Mouse (Mus musculus) bone marrow, adult 2 months (tissue): ENCODE results near the gene Cd320. TPM values are rescaled to one million over a fixed set of nuclear protein-coding genes. Genes with fewer than 3 reads are reported as not detected.
"Not testable (repeated sequence)": the region's sequence is repeated elsewhere in the genome, so short reads cannot be mapped to it uniquely, and the experiment has no call there.

Experiments used
- H3K27ac ChIP-seq: fragments of 200-500 bp; 2 replicates; pipeline ENCODE4 v1.5.1; 2012; ENCODE audit warnings: low read depth, mild to moderate bottlenecking, control low read depth, inconsistent platforms, low read length; ENCODE audit not compliant: control insufficient read depth, poor library complexity, insufficient read depth
- H3K4me1 ChIP-seq: fragments of 200-500 bp; 2 replicates; pipeline ENCODE4 v1.6.1; 2011; ENCODE audit warnings: low read length; ENCODE audit not compliant: control insufficient read depth, insufficient read depth
- H3K4me3 ChIP-seq: fragments of 200-500 bp; replicated peaks from 2 replicates; pipeline ENCODE3; 2011; ENCODE audit warnings: mild to moderate bottlenecking, low read depth, low read length, control low read depth; ENCODE audit not compliant: control insufficient read depth
- CTCF ChIP-seq: fragments of 200-500 bp; IDR thresholded peaks from 2 replicates; pipeline ENCODE4 v1.5.1; 2011; ENCODE audit warnings: low read length, control low read depth; ENCODE audit not compliant: control insufficient read depth, insufficient read depth
- POLR2A ChIP-seq: fragments of 200-500 bp; IDR thresholded peaks from 2 replicates; pipeline ENCODE4 v1.6.1; 2011; ENCODE audit warnings: low read depth, mild to moderate bottlenecking, control low read depth, low read length, borderline replicate concordance; ENCODE audit not compliant: control insufficient read depth
- WGBS: fragments of 180-500 bp; shearing (Covaris S2); methylation state at CpG from one replicate; pipeline ENCODE4 v1.1.7; 2018; 5-methylcytosine and 5-hydroxymethylcytosine counted together
- polyA plus RNA-seq: library from polyadenylated mRNA; stranded (reverse); fragments of >200 nt; gene quantifications from 2 replicates; pipeline ENCODE4 v1.2.4, GENCODE M21; 2011; ENCODE audit warnings: low replicate concordance; ENCODE audit not compliant: missing spikeins, insufficient read depth, insufficient read length

Gene Cd320
- polyA plus RNA-seq, 1 experiment, result 4.6 TPM

DNA sequence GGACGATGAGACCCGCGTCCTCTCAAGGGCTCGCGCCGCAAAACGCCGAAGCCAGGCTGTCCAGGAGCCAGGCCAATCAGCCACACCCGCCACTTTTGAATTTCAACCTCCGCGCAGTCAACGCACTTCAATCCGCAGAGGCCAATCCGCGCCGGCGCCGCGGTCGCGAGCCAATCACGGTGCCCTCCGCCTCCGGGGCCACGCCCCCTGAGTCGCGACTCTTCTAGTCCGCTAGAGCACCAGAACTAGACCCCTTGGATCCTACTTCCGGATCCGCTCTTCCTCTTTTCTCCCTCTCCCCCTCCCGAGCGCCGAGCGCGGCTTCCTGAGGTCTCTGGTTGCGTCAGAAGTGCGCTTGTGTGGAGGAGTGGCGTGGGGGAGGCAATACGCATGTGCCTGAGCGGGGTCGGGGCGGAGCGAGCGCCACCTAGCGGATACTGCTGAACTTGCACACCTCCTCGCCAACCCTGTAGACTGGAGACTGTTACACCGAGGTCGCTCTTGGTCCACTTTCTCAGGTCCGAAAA lies 47.7 kb downstream of the Cd320 start, which contains the start of gene Kifc1:
Gene Kifc1 (minus strand): TSS at position 129 of the 527 bp plus-strand sequence.
- Histone ChIP-seq H3K27ac (peak within 1 kb of the TSS; percentile 81), H3K4me3 (peak within 1 kb of the TSS; percentile 99), H3K4me1 (no peaks in the 10 kb centered on the region; the same call in 1 of the 2 replicates)
- peak; percentile 85; the same call in 1 of the 2 replicates for TF ChIP-seq POLR2A
- TF ChIP-seq CTCF, result peak; percentile 99
- 1% methylated on average over 49 of the region's 49 CpGs for WGBS

DNA sequence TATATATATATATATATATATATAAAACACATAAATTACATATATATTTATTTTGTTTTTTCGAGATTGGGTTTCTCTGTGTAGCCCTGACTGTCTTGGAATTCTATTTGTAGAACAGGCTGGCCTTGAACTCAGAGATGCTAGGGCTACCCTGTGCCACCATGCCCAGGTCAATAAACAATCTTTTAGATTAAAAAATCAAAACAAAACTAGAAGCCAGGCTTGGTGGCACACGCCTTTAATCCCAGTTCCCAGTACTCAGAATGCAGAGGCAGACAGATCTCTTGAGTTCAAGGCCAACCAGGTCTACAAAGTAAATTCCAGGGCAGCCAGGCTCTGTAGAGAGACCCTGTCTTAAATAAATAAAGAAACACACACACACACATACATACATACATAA lies 48.5 kb downstream of the Cd320 start:
- H3K4me3 ChIP-seq, result no peak overlapping the region
- H3K4me1 ChIP-seq, result no peaks in the 10 kb centered on the region; the same call in 1 of the 2 replicates
- WGBS, result 61% methylated on average over 2 of the region's 2 CpGs
- no peak overlapping the region for H3K27ac ChIP-seq
- no peak for TF ChIP-seq CTCF
- TF ChIP-seq POLR2A, result no peak

DNA sequence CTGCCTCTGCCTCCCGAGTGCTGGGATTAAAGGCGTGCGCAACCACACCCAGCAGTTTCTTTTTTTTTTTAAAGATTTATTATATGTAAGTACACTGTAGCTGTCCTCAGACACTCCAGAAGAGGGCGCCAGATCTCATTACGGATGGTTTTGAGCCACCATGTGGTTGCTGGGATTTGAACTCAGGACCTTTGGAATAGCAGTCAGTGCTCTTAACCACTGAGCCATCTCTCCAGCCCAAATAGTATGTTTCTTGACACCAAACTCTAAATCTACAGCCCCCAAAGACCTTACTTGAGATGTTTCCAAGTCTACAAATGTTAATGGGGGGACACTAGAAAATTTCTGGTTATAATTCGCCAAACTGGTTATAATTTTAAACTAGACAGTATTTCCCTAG lies 49.0 kb downstream of the Cd320 start:
- H3K4me1 ChIP-seq, H3K27ac ChIP-seq, H3K4me3 ChIP-seq: not testable (repeated sequence)
- 54% methylated on average over 6 of the region's 6 CpGs for WGBS

DNA sequence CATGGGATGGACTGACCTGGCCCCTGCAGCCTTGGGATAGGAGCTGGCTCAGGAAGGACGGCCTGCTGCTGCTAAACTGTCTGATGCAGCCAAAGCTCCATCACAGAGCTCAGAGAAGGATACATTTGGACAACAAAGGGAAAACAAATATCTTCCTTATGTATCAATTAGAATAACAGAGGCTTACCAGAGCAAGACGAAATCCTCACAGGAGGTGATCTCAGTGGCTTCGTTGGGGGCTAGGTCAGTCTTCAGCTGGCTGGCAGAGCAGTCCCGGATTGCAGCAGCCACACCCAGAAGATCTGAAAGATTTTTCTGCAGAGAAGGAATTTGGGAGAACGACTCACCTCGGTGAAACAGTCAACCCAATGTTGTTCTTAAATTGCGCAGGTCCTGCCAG lies 49.5 kb downstream of the Cd320 start:
- TF ChIP-seq POLR2A (no peak), CTCF (no peak)
- H3K4me1 ChIP-seq, result no peaks in the 10 kb centered on the region; the same call in 1 of the 2 replicates
- H3K4me3 ChIP-seq, result no peak overlapping the region
- 72% methylated on average over 7 of the region's 7 CpGs for WGBS
- H3K27ac ChIP-seq, result no peak overlapping the region

DNA sequence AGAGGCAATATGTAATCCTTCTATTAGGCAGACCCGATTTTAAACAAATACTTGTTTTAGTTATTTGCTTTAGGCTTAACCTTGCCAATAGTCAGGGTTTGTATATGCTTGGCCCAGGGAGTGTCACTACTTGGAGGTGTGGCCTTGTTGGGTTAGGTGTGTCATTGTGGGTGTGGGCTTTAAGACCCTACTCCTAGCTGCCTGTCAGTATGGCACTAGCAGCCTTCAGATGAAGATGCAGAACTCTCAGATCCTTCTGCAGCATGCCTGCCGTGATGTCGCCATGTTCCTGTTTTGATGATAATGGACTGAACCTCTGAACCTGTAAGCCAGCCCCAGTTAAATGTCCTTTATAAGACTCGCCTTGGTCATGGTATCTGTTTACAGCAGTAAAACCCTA lies 50.1 kb downstream of the Cd320 start:
- 75% methylated on average over 4 of the region's 4 CpGs for WGBS
- H3K4me1 ChIP-seq, H3K4me3 ChIP-seq, H3K27ac ChIP-seq: not testable (repeated sequence)

DNA sequence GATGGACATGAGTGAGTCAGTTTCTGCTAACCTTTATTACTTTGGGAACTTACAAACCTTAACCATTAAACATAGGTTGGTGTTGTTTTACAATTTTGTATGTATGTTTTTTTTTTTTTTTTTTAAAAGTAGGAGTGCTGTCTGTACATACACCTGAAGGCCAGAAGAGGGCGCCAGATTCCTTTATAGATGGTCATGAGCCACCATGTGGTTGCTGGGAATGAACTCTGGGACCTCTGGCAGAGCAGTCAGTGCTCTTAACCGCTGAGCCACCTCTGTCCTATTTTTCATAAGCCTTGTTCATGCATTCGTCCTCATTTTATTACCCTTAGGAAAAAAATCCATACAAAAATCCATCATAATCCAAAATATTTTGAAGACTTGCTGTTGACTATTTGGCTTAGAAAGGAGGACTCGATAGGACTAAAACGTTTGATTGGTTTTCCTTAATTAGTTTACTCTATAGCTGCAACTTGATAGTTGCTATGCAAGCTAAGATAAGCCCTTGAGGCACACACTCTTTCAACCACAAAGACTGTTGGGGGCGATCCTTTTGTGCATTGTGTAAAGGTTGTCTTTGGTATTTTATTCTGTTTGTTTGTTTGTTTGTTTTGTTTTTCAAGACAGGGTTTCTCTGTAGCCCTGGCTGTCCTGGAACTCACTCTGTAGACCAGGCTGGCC lies 54.4 kb downstream of the Cd320 start:
- 31% methylated on average over 6 of the region's 6 CpGs for WGBS
- Histone ChIP-seq H3K27ac (no peak overlapping the region), H3K4me1 (peaks cover 6% of the 10 kb centered on the region), H3K4me3 (no peak overlapping the region)
- TF ChIP-seq CTCF (peak; percentile 59), POLR2A (no peak)

DNA sequence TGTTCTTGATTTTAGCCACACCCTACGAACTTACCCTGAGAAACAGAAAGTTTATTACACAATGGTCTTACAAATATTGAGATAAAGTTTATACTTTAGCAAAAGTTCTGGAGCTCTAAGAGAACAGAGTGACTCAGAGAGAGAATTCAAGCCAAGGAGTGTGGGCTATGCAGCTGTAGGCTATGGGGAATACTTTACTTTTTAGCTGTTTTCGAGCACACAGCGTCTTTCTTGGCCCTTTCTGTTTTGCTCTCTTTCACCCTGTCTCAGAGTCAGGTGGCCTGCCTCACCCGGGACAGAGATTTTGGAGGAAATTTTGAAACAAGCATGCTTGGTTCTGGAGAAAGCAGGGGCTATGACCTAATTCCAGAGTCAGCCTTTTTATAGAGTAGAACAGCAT lies 55.3 kb downstream of the Cd320 start:
- H3K4me1 ChIP-seq, result not testable (repeated sequence)

More for the DNA sequence above, 55.3 kb downstream of the Cd320 start:
- H3K27ac ChIP-seq, H3K4me3 ChIP-seq: not testable (repeated sequence)
- WGBS, result 61% methylated on average over 4 of the region's 4 CpGs

Other genes with a start within 250 kb of the Cd320 start
- gene Zfp414, start 214.0 kb upstream of the Cd320 start, polyA plus RNA-seq, result 24.6 and 41.4 TPM in 2 replicates
- 47.2 and 93.2 TPM in 2 replicates for gene Pram1, start 205.0 kb upstream of the Cd320 start, polyA plus RNA-seq
- 839 and 1,378 TPM in 2 replicates for gene Hnrnpm, start 156.2 kb upstream of the Cd320 start, polyA plus RNA-seq
- 227 and 290 TPM in 2 replicates for gene March2, start 124.4 kb upstream of the Cd320 start, polyA plus RNA-seq
- 45.8 and 57.6 TPM in 2 replicates for gene Rab11b, start 82.6 kb upstream of the Cd320 start, polyA plus RNA-seq
- gene Angptl4, start 61.3 kb upstream of the Cd320 start, polyA plus RNA-seq, result 3.4 and 7.4 TPM in 2 replicates
- gene Kank3, start 32.6 kb upstream of the Cd320 start, polyA plus RNA-seq, result 23.0 and 52.7 TPM in 2 replicates
- 900 and 1,879 TPM in 2 replicates for gene Rps28, start 18.5 kb upstream of the Cd320 start, polyA plus RNA-seq
- 68.0 and 157 TPM in 2 replicates for gene Ndufa7, start 18.5 kb upstream of the Cd320 start, polyA plus RNA-seq
- not detected in 2 replicates for gene Gm7029, start 30.7 kb downstream of the Cd320 start, polyA plus RNA-seq
- gene Kifc1, start 47.6 kb downstream of the Cd320 start, polyA plus RNA-seq, result 358 and 477 TPM in 2 replicates
- gene Platr17, start 62.0 kb downstream of the Cd320 start, polyA plus RNA-seq, result 1.2 and 1.9 TPM in 2 replicates
- gene Daxx, start 66.3 kb downstream of the Cd320 start, polyA plus RNA-seq, result 26.4 and 42.3 TPM in 2 replicates
- 75.8 and 87.3 TPM in 2 replicates for gene Tapbp, start 72.8 kb downstream of the Cd320 start, polyA plus RNA-seq
- gene Zbtb22, start 72.8 kb downstream of the Cd320 start, polyA plus RNA-seq, result 21.2 and 26.3 TPM in 2 replicates
- 91.8 and 173 TPM in 2 replicates for gene Rgl2, start 86.5 kb downstream of the Cd320 start, polyA plus RNA-seq
- 75.9 and 89.6 TPM in 2 replicates for gene Pfdn6, start 97.3 kb downstream of the Cd320 start, polyA plus RNA-seq
- gene Wdr46, start 97.6 kb downstream of the Cd320 start, polyA plus RNA-seq, result 20.4 and 21.4 TPM in 2 replicates
- 1.9 and 4.1 TPM in 2 replicates for gene B3galt4, start 108.4 kb downstream of the Cd320 start, polyA plus RNA-seq
- 13.7 and 23.1 TPM in 2 replicates for gene Vps52, start 112.7 kb downstream of the Cd320 start, polyA plus RNA-seq
- 1,108 and 1,335 TPM in 2 replicates for gene Rps18, start 112.9 kb downstream of the Cd320 start, polyA plus RNA-seq
- 698 and 1,240 TPM in 2 replicates for gene H2-K1, start 157.3 kb downstream of the Cd320 start, polyA plus RNA-seq
- gene Ring1, start 181.6 kb downstream of the Cd320 start, polyA plus RNA-seq, result 9.0 and 35.7 TPM in 2 replicates
- 120 and 165 TPM in 2 replicates for gene H2-Ke6, start 185.0 kb downstream of the Cd320 start, polyA plus RNA-seq
- gene Slc39a7, start 188.6 kb downstream of the Cd320 start, polyA plus RNA-seq, result 51.4 and 84.6 TPM in 2 replicates
- 36.0 and 70.9 TPM in 2 replicates for gene Rxrb, start 188.7 kb downstream of the Cd320 start, polyA plus RNA-seq
- gene Col11a2, start 196.3 kb downstream of the Cd320 start, polyA plus RNA-seq, result 10.7 and 12.6 TPM in 2 replicates
- 3.9 and 6.3 TPM in 2 replicates for gene H2-Oa, start 249.2 kb downstream of the Cd320 start, polyA plus RNA-seq